Mouse (Mus musculus) lung, embryonic 14.5 days (tissue): ENCODE measurements around the gene Pcsk2. TPM values are rescaled to one million over a fixed set of nuclear protein-coding genes. Genes with fewer than 3 reads are reported as not detected.

ENCODE experiments used
- ATAC-seq: fragments of 200-750 bp; cut with Nextera tagmentation; 2 replicates; pipeline ENCODE4 v1.8.0; 2017; ENCODE audit warnings: mild to moderate bottlenecking, moderate TSS enrichment, moderate library complexity; ENCODE audit not compliant: insufficient read depth
- DNase-seq: peaks from one replicate; pipeline ENCODE4 v3.0.0-alpha.2; 2015
- H3K27ac ChIP-seq: fragments of 300-500 bp; sonication (generic); 2 replicates; pipeline ENCODE4 v1.5.1; 2014; ENCODE audit warnings: low read depth, mild to moderate bottlenecking, moderate library complexity
- H3K27me3 ChIP-seq: fragments of 300-500 bp; sonication (generic); 2 replicates; pipeline ENCODE4 v1.6.1; 2014; ENCODE audit warnings: low read length, control low read depth; ENCODE audit not compliant: insufficient read depth
- H3K36me3 ChIP-seq: fragments of 300-500 bp; sonication (generic); 2 replicates; pipeline ENCODE4 v1.6.1; 2014; ENCODE audit warnings: control low read depth; ENCODE audit not compliant: insufficient read depth
- H3K4me1 ChIP-seq: fragments of 300-500 bp; sonication (generic); 2 replicates; pipeline ENCODE4 v1.6.1; 2014; ENCODE audit warnings: antibody characterized with exemption, control low read depth; ENCODE audit not compliant: insufficient read depth
- H3K4me2 ChIP-seq: fragments of 300-500 bp; sonication (generic); 2 replicates; pipeline ENCODE4 v1.6.1; 2014; ENCODE audit warnings: mild to moderate bottlenecking
- H3K4me3 ChIP-seq: fragments of 300-500 bp; sonication (generic); 2 replicates; pipeline ENCODE4 v1.5.1; 2014; ENCODE audit warnings: low read depth, low read length
- H3K9ac ChIP-seq: fragments of 300-500 bp; sonication (generic); 2 replicates; pipeline ENCODE4 v1.6.1; 2014
- H3K9me3 ChIP-seq: fragments of 300-500 bp; sonication (generic); 2 replicates; pipeline ENCODE4 v1.6.1; 2016; ENCODE audit warnings: low read depth, low read length, control low read depth
- CTCF ChIP-seq: IDR thresholded peaks from 2 replicates; pipeline ENCODE4 v1.5.1; 2016; ENCODE audit warnings: antibody characterized with exemption, low read depth
- WGBS: fragments of 180-500 bp; shearing (Covaris S2); extraction: QIAGEN DNeasy Blood & Tissue Kit; methylation state at CpG from one replicate; pipeline ENCODE4 v1.1.7; 2014; 5-methylcytosine and 5-hydroxymethylcytosine counted together
- polyA plus RNA-seq: library from polyadenylated mRNA; unstranded; fragments of >200 nt; fragmentation: Nextera tagmentation; extraction: Ambion mirVana; gene quantifications from 2 replicates; pipeline ENCODE4 v1.2.1, GENCODE M21; 2014

Gene Pcsk2
- polyA plus RNA-seq, 1 experiment from 2014 or later, result 0.04 TPM

DNA sequence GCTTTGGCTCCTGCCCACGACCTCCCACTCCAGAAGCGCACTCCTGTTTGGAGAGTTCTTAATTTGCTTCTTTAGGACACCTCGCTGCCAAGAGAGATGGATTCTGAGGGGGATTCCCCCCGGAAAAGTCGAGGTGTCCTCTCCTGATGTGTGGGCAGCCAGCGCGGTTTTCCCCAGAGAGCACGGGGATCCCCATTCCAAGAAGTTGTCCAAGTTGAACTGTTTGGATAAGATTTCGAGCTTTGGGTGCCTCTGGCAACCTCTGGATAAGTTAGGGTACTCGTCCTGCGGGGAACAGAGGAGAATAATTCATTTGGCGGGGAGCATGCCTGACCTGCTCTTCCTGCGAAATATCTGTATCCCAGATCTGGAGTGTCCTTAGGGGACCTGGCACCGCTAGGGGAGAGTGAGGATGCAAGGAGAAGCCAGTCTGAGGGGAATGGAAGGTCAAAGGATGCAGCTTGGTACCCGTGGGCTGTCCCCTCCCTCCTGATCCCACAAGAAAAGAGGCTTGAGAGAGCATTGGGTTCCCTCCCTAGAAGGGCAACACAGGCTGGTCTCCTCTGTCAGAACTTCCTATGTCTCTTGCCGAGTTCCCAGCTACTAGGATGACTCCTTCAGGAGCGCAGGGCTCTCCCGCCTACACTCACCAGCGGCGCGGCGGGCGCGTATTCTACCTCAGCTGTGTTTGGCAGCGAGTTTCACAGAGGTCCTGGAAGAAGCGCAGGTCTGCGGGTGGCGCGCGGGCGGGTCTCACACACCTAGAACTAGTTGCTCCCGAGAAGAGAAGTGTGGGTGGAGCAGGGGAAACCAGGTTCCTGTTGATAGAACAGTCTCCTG is 1.5 kb downstream of the Pcsk2 start:
- Histone ChIP-seq H3K9ac (no peak overlapping the region), H3K27me3 (peaks cover 34% of the 10 kb centered on the region), H3K9me3 (no peaks in the 10 kb centered on the region), H3K4me1 (0 out of 2 replicates have a peak, but pooled peaks cover 3% of the 10 kb centered on the region), H3K27ac (no peak overlapping the region), H3K4me3 (no peak overlapping the region), H3K4me2 (no peak overlapping the region), H3K36me3 (no peaks in the 10 kb centered on the region)
- 3% methylated on average over 32 of the region's 32 CpGs for WGBS
- no peak for DNase-seq
- no peak for ATAC-seq
- TF ChIP-seq CTCF, result no peak

- no peaks in the 10 kb centered on the region for H3K9me3 ChIP-seq
- H3K4me2 ChIP-seq, result no peak overlapping the region
- no peak overlapping the region for H3K4me3 ChIP-seq
- no peak overlapping the region for H3K27ac ChIP-seq
- 62% methylated on average over 4 of the region's 4 CpGs for WGBS
- H3K9ac ChIP-seq, result no peak overlapping the region
- ATAC-seq, result no peak
- H3K36me3 ChIP-seq, result no peaks in the 10 kb centered on the region
- no peak for DNase-seq
- H3K27me3 ChIP-seq, result no peaks in the 10 kb centered on the region
- TF ChIP-seq CTCF, result no peak
- no peaks in the 10 kb centered on the region for H3K4me1 ChIP-seq
These were observed 14.4 kb downstream of the Pcsk2 start for GRCm38 (mm10) chr2:143560384-143560783.

GRCm38 (mm10) chr2:143565062-143565461 is 19.1 kb downstream of the Pcsk2 start:
- ATAC-seq, result no peak
- WGBS, result 62% methylated on average over 2 of the region's 2 CpGs
- Histone ChIP-seq H3K4me2 (no peak overlapping the region), H3K27ac (no peak overlapping the region), H3K9ac (no peak overlapping the region), H3K4me1 (no peaks in the 10 kb centered on the region), H3K9me3 (no peaks in the 10 kb centered on the region), H3K4me3 (no peak overlapping the region), H3K36me3 (no peaks in the 10 kb centered on the region), H3K27me3 (no peaks in the 10 kb centered on the region)
- no peak for DNase-seq
- TF ChIP-seq CTCF, result no peak

- Histone ChIP-seq H3K4me2 (no peak overlapping the region), H3K4me1 (no peaks in the 10 kb centered on the region), H3K9ac (no peak overlapping the region), H3K27me3 (no peaks in the 10 kb centered on the region), H3K4me3 (no peak overlapping the region), H3K9me3 (no peaks in the 10 kb centered on the region), H3K27ac (no peak overlapping the region), H3K36me3 (no peaks in the 10 kb centered on the region)
- TF ChIP-seq CTCF, result no peak
- 78% methylated on average over 6 of the region's 6 CpGs for WGBS
- no peak for DNase-seq
- ATAC-seq, result no peak
These were observed 20.0 kb downstream of the Pcsk2 start for GRCm38 (mm10) chr2:143565961-143566360.

GRCm38 (mm10) chr2:143585341-143585740 is 39.4 kb downstream of the Pcsk2 start:
- no peak for TF ChIP-seq CTCF
- Histone ChIP-seq H3K9me3 (no peaks in the 10 kb centered on the region), H3K4me1 (no peaks in the 10 kb centered on the region), H3K4me3 (no peak overlapping the region), H3K27ac (no peak overlapping the region), H3K36me3 (no peaks in the 10 kb centered on the region), H3K27me3 (no peaks in the 10 kb centered on the region), H3K9ac (no peak overlapping the region), H3K4me2 (no peak overlapping the region)
- no peak for ATAC-seq
- DNase-seq, result no peak
- WGBS, result 82% methylated on average over 6 of the region's 6 CpGs

GRCm38 (mm10) chr2:143590398-143590797 is 44.4 kb downstream of the Pcsk2 start:
- Histone ChIP-seq H3K4me2 (no peak overlapping the region), H3K27me3 (no peaks in the 10 kb centered on the region), H3K4me1 (no peaks in the 10 kb centered on the region), H3K27ac (no peak overlapping the region), H3K9ac (no peak overlapping the region), H3K36me3 (no peaks in the 10 kb centered on the region), H3K9me3 (no peaks in the 10 kb centered on the region), H3K4me3 (no peak overlapping the region)
- no peak for TF ChIP-seq CTCF
- 90% methylated on average over 2 of the region's 2 CpGs for WGBS
- DNase-seq (no peak), ATAC-seq (no peak)

GRCm38 (mm10) chr2:143603071-143603470 is 57.1 kb downstream of the Pcsk2 start:
- no peak for ATAC-seq
- Histone ChIP-seq H3K4me1 (no peaks in the 10 kb centered on the region), H3K4me2 (no peak overlapping the region), H3K27me3 (no peaks in the 10 kb centered on the region), H3K9me3 (no peaks in the 10 kb centered on the region), H3K36me3 (no peaks in the 10 kb centered on the region), H3K27ac (no peak overlapping the region), H3K4me3 (no peak overlapping the region), H3K9ac (no peak overlapping the region)
- DNase-seq, result no peak
- TF ChIP-seq CTCF, result no peak
- WGBS, result 75% methylated on average over 3 of the region's 3 CpGs
